Mouse (Mus musculus): ENCODE measurements around the gene F2rl2. TPM values are rescaled to one million over a fixed set of nuclear protein-coding genes. Genes with fewer than 3 reads are reported as not detected.

Gene F2rl2
- 1 to 10 TPM in 1 of 2 experiments, under 1 TPM in 1; 0.96 to 1.5 TPM for total RNA-seq (2023)

GRCm38 (mm10) chr13:95696654-95697163 lies at the start of gene F2rl2:
Gene F2rl2, plus strand, starts transcription at chr13:95696853.

Other genes with a start within 250 kb of the F2rl2 start
- not detected for gene S100z, start 218.1 kb upstream of the F2rl2 start, total RNA-seq (2023)
- under 1 TPM in 1 of 2 experiments, not detected in 1; 0.11 TPM for gene F2rl1, start 171.6 kb upstream of the F2rl2 start, total RNA-seq (2023)
- gene F2r, start 78.4 kb upstream of the F2rl2 start, total RNA-seq (2023) = under 1 TPM; 0.79 to 0.82 TPM
- gene Iqgap2, start 195.1 kb downstream of the F2rl2 start, total RNA-seq (2023) = 10 to 100 TPM; 67.1 to 77.4 TPM

All from neutrophil, adult 83 days (primary cell).